Mouse (Mus musculus) ES-Bruce4 (cell line): Measurements from ENCODE around the gene Ccdc113.

Experiments
- CTCF ChIP-seq: IDR thresholded peaks from one replicate; pipeline ENCODE4 v1.8.1; 2011; ENCODE audit warnings: low read depth, low read length
- EP300 ChIP-seq: IDR thresholded peaks from 2 replicates; pipeline ENCODE4 v1.6.1; 2011; ENCODE audit warnings: low read depth, low read length; ENCODE audit not compliant: insufficient read depth
- POLR2A ChIP-seq: IDR thresholded peaks from one replicate; pipeline ENCODE4 v1.8.1; 2011; ENCODE audit warnings: low read length; ENCODE audit not compliant: insufficient read depth

GRCm38 (mm10) chr8:95542191-95542590 lies 8.3 kb downstream of the Ccdc113 start:
- TF ChIP-seq EP300, result no peak
- TF ChIP-seq CTCF, result no peak
- no peak for TF ChIP-seq POLR2A
